Mouse (Mus musculus): ENCODE results near the gene S1pr3.

GRCm38 (mm10) chr13:51369354-51369753, 39.1 kb upstream of the S1pr3 start:
- no peak for TF ChIP-seq EP300 (IDR thresholded peaks at IDR 0.05; ENCODE audit: low read depth)
- no peak for TF ChIP-seq CTCF (IDR thresholded peaks at IDR 0.05; ENCODE audit: low read depth)
